In the genomic region with DNA sequence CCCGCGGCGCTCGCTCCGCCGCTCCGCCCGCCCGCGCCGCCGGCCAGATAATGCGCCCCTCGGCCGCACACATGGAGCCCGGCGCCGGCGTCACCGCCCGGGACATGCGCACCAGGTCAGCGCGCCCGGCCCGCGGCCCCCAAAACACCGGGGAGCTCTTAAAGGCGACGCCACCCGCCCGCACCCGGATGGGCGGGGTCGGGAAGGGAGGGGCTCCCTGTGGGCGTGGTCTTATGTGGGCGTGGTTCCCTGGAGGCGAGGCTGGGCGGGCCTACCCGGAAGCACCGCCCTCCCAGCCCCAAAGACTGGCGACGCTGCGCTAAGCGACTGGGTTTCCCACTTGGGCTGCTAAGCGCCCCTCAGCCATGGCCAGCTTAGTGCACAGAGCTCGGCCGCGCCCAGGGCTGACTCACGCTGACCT, we compare ENCODE assay signal across 8 mouse cellular contexts. TPM values are rescaled to one million over a fixed set of nuclear protein-coding genes. Genes with fewer than 3 reads are reported as not detected.
DNase-seq lines count a peak whose midpoint lies in the region; ATAC-seq and TF ChIP-seq lines count a peak whose summit lies in the region.

No protein-coding gene starts in this region.

- DNase-seq in CD4-positive, CD25-positive, alpha-beta regulatory T cell, adult 2 months (ENCODE audit: low read depth, low spot score) = peak; percentile 95
- DNase-seq in fibroblast of lung, adult 2 months (ENCODE audit: low read depth) = peak; percentile 81
- peak; percentile 96 to 97 for DNase-seq in kidney, postnatal 25 days
- DNase-seq in liver, embryonic 14.5 days (ENCODE audit: low read depth in 3 of 3, low spot score in 3 of 3) = peak; percentile 87 to 94 (median 89)
- peak; percentile 97 for DNase-seq in neural tube, embryonic 11.5 days (ENCODE audit: low spot score)
- DNase-seq in stomach, postnatal 0 days (ENCODE audit: low spot score) = peak; percentile 97

- H3K9me3 ChIP-seq in heart, embryonic 15.5 days (replicated peaks) = no peaks in the 10 kb centered on the region
- no peaks in the 10 kb centered on the region for H3K9me3 ChIP-seq in liver, embryonic 14.5 days (ENCODE audit: control insufficient read depth, low read length)
- no peaks in the 10 kb centered on the region for H3K9me3 ChIP-seq in neural tube, embryonic 11.5 days (ENCODE audit: control insufficient read depth, low read length)
- no peaks in the 10 kb centered on the region for H3K9me3 ChIP-seq in stomach, postnatal 0 days (ENCODE audit: control insufficient read depth, low read length)

- WGBS in heart, embryonic 15.5 days = under 1% methylated on average over 47 of the region's 50 CpGs
- under 1% methylated on average over 48 of the region's 50 CpGs for WGBS in liver, embryonic 14.5 days (ENCODE audit: insufficient replicate concordance)
- WGBS in neural tube, embryonic 11.5 days = under 1% methylated on average over 45 of the region's 50 CpGs
- under 1% methylated on average over 43 of the region's 50 CpGs for WGBS in stomach, postnatal 0 days

- H3K4me1 ChIP-seq in brown adipose tissue, adult 24 weeks (ENCODE audit: control insufficient read depth, insufficient read depth, insufficient read length, low read length) = peaks cover 30% of the 10 kb centered on the region
- H3K4me1 ChIP-seq in heart, embryonic 15.5 days (replicated peaks) = peaks cover 48% of the 10 kb centered on the region
- H3K4me1 ChIP-seq in liver, embryonic 14.5 days (replicated peaks; ENCODE audit: control insufficient read depth in 2 of 2, insufficient read depth in 2 of 2, low read length in 1 of 2) = peaks cover 29 to 38% of the 10 kb centered on the region in 2 experiments
- H3K4me1 ChIP-seq in neural tube, embryonic 11.5 days (ENCODE audit: control insufficient read depth, insufficient read depth, low read length) = peaks cover 26% of the 10 kb centered on the region
- H3K4me1 ChIP-seq in stomach, postnatal 0 days (replicated peaks; ENCODE audit: control insufficient read depth, insufficient read depth) = peaks cover 3% of the 10 kb centered on the region; the same call in 1 of the 2 replicates

- no peak for TF ChIP-seq EP300 in liver, embryonic 14.5 days (IDR thresholded peaks at IDR 0.05; ENCODE audit: low read depth)
- no peak for TF ChIP-seq EP300 in stomach, postnatal 0 days (optimal IDR thresholded peaks at IDR 0.05)

- H3K36me3 ChIP-seq in heart, embryonic 15.5 days = no peaks in the 10 kb centered on the region
- no peaks in the 10 kb centered on the region for H3K36me3 ChIP-seq in liver, embryonic 14.5 days (replicated peaks; ENCODE audit: control insufficient read depth, insufficient read depth, low read depth)
- no peaks in the 10 kb centered on the region for H3K36me3 ChIP-seq in neural tube, embryonic 11.5 days (ENCODE audit: control insufficient read depth, insufficient read depth, low read length)
- H3K36me3 ChIP-seq in stomach, postnatal 0 days (ENCODE audit: control insufficient read depth, insufficient read depth, low read length) = no peaks in the 10 kb centered on the region

- H3K27me3 ChIP-seq in heart, embryonic 15.5 days = no peaks in the 10 kb centered on the region
- no peaks in the 10 kb centered on the region for H3K27me3 ChIP-seq in liver, embryonic 14.5 days (ENCODE audit: control insufficient read depth, insufficient read depth, low read length)
- H3K27me3 ChIP-seq in neural tube, embryonic 11.5 days (ENCODE audit: control insufficient read depth, insufficient read depth, low read length) = no peaks in the 10 kb centered on the region
- no peaks in the 10 kb centered on the region for H3K27me3 ChIP-seq in stomach, postnatal 0 days (ENCODE audit: control insufficient read depth, insufficient read depth, low read length)

- peak overlapping the region; percentile 84; the same call in 1 of the 2 replicates for H3K27ac ChIP-seq in brown adipose tissue, adult 24 weeks (replicated peaks; ENCODE audit: low read depth, low read length)
- H3K27ac ChIP-seq in heart, embryonic 15.5 days = peak overlapping the region; percentile 92
- peak overlapping the region; percentile 91 for H3K27ac ChIP-seq in liver, embryonic 14.5 days
- H3K27ac ChIP-seq in neural tube, embryonic 11.5 days (ENCODE audit: low read depth, low read length) = peak overlapping the region; percentile 67
- H3K27ac ChIP-seq in stomach, postnatal 0 days (replicated peaks) = peak overlapping the region; percentile 93

- TF ChIP-seq CTCF in liver, embryonic 14.5 days (IDR thresholded peaks at IDR 0.05; ENCODE audit: low read depth) = no peak
- TF ChIP-seq CTCF in stomach, postnatal 0 days (IDR thresholded peaks at IDR 0.05; ENCODE audit: low read depth) = no peak

- peak overlapping the region; percentile 97 for H3K9ac ChIP-seq in heart, embryonic 15.5 days
- peak overlapping the region; percentile 95 for H3K9ac ChIP-seq in liver, embryonic 14.5 days (replicated peaks)
- peak overlapping the region; percentile 85 for H3K9ac ChIP-seq in neural tube, embryonic 11.5 days (ENCODE audit: low read length)
- peak overlapping the region; percentile 94 for H3K9ac ChIP-seq in stomach, postnatal 0 days (ENCODE audit: low read length)

- peak overlapping the region; percentile 73 for H3K4me2 ChIP-seq in heart, embryonic 15.5 days
- H3K4me2 ChIP-seq in liver, embryonic 14.5 days (ENCODE audit: low read depth) = peak overlapping the region; percentile 81
- peak overlapping the region; percentile 81 for H3K4me2 ChIP-seq in neural tube, embryonic 11.5 days (ENCODE audit: low read depth)
- peak overlapping the region; percentile 79 for H3K4me2 ChIP-seq in stomach, postnatal 0 days (replicated peaks; ENCODE audit: low read depth)

- peak overlapping the region; percentile 100 for H3K4me3 ChIP-seq in brown adipose tissue, adult 24 weeks (ENCODE audit: insufficient read depth, low read depth, low read length)
- peak overlapping the region; percentile 100 for H3K4me3 ChIP-seq in heart, embryonic 15.5 days
- peak overlapping the region; percentile 66 to 79 for H3K4me3 ChIP-seq in liver, embryonic 14.5 days (ENCODE audit: insufficient read depth in 1 of 2, low read depth in 2 of 2, low read length in 2 of 2)
- peak overlapping the region; percentile 96 for H3K4me3 ChIP-seq in neural tube, embryonic 11.5 days (ENCODE audit: low read depth, low read length)
- H3K4me3 ChIP-seq in stomach, postnatal 0 days (ENCODE audit: low read depth, low read length) = peak overlapping the region; percentile 97

- ATAC-seq in heart, embryonic 15.5 days (replicated peaks; ENCODE audit: insufficient number of reproducible peaks, insufficient read depth, low FRiP score, low read depth) = peak; percentile 95
- peak; percentile 97 for ATAC-seq in liver, embryonic 14.5 days (ENCODE audit: insufficient read depth)
- ATAC-seq in neural tube, embryonic 11.5 days (ENCODE audit: insufficient read depth, low FRiP score, low TSS enrichment) = peak; percentile 92
- ATAC-seq in stomach, postnatal 0 days (ENCODE audit: low FRiP score, low TSS enrichment) = peak; percentile 95

RNA-seq across cellular contexts. Expression of gene Gatad2a, which starts 22.0 kb away (rescaled TPM):
- 33.7 and 35.6 TPM in 2 replicates for polyA plus RNA-seq in brown adipose tissue, adult 24 weeks (2012; ENCODE audit: insufficient read depth, insufficient read length, missing spikeins)
- polyA plus RNA-seq in heart, embryonic 15.5 days (2015; fragmentation: Nextera tagmentation; extraction: Ambion mirVana) = 33.2 and 46.3 TPM in 2 replicates
- 18.3 and 19.2 TPM in 2 replicates for polyA plus RNA-seq in liver, embryonic 14.5 days (2012; rRNA removed)
- polyA plus RNA-seq in liver, embryonic 14.5 days (2014; fragmentation: Nextera tagmentation; extraction: Ambion mirVana) = 22.7 and 32.9 TPM in 2 replicates
- polyA plus RNA-seq in neural tube, embryonic 11.5 days (2014; fragmentation: Nextera tagmentation; extraction: Ambion mirVana) = 80.7 and 92.7 TPM in 2 replicates
- polyA plus RNA-seq in stomach, postnatal 0 days (2015; fragmentation: Nextera tagmentation; extraction: Ambion mirVana) = 32.4 and 36.4 TPM in 2 replicates

Comparison
In these comparisons a context has a peak if more than half of its experiments do, and no peak if none do; other contexts are left out.
1. Peak in every context shown above with its lines: DNase-seq, ATAC-seq, H3K4me3 ChIP-seq and H3K27ac ChIP-seq.